Mouse (Mus musculus): ENCODE data around the gene Gm21858.
"Not testable (repeated sequence)": the region's sequence is repeated elsewhere in the genome, so short reads cannot be mapped to it uniquely, and the experiment has no call there.

The Gm21858 gene

GRCm38 (mm10) chrY:55731456-55731855 is at the start of gene Gm21858:
Gene Gm21858, plus strand, starts transcription at chrY:55731756.
- DNase-seq (ENCODE audit: low spot score) = not testable (repeated sequence)

Data from retina, embryonic 14.5 days (tissue).